Mouse (Mus musculus) intestine, embryonic 15.5 days (tissue): ENCODE results near the gene Pdhb. TPM values are rescaled to one million over a fixed set of nuclear protein-coding genes. Genes with fewer than 3 reads are reported as not detected.

ENCODE experiments used
- ATAC-seq: fragments of 200-750 bp; cut with Nextera tagmentation; 2 replicates; pipeline ENCODE4 v1.8.0; 2017; ENCODE audit warnings: moderate TSS enrichment, moderate library complexity
- H3K27ac ChIP-seq: fragments of 300-500 bp; sonication (generic); 2 replicates; pipeline ENCODE4 v1.5.1; 2015; ENCODE audit warnings: mild to moderate bottlenecking, inconsistent platforms
- H3K27me3 ChIP-seq: fragments of 300-500 bp; sonication (generic); replicated peaks from 2 replicates; pipeline ENCODE4 v1.6.1; 2015; ENCODE audit warnings: inconsistent platforms
- H3K36me3 ChIP-seq: fragments of 300-500 bp; sonication (generic); 2 replicates; pipeline ENCODE4 v1.6.1; 2015; ENCODE audit warnings: inconsistent platforms
- H3K4me1 ChIP-seq: fragments of 300-500 bp; sonication (generic); replicated peaks from 2 replicates; pipeline ENCODE4 v1.6.1; 2015; ENCODE audit warnings: inconsistent platforms
- H3K4me2 ChIP-seq: fragments of 300-500 bp; sonication (generic); replicated peaks from 2 replicates; pipeline ENCODE4 v1.6.1; 2015; ENCODE audit warnings: mild to moderate bottlenecking, inconsistent platforms
- H3K4me3 ChIP-seq: fragments of 300-500 bp; sonication (generic); replicated peaks from 2 replicates; pipeline ENCODE4 v1.5.1; 2015; ENCODE audit warnings: inconsistent platforms
- H3K9ac ChIP-seq: fragments of 300-500 bp; sonication (generic); 2 replicates; pipeline ENCODE4 v1.6.1; 2015; ENCODE audit warnings: inconsistent platforms
- H3K9me3 ChIP-seq: fragments of 300-500 bp; sonication (generic); 2 replicates; pipeline ENCODE4 v1.6.1; 2016; ENCODE audit warnings: inconsistent platforms
- WGBS: fragments of 180-500 bp; shearing (Covaris S2); methylation state at CpG from one replicate; pipeline ENCODE4 v1.1.7; 2015; 5-methylcytosine and 5-hydroxymethylcytosine counted together
- polyA plus RNA-seq: library from polyadenylated mRNA; unstranded; fragments of >200 nt; fragmentation: Nextera tagmentation; extraction: Ambion mirVana; gene quantifications from 2 replicates; pipeline ENCODE4 v1.2.1, GENCODE M21; 2015

Gene Pdhb
- polyA plus RNA-seq = 197 and 198 TPM in 2 replicates

DNA sequence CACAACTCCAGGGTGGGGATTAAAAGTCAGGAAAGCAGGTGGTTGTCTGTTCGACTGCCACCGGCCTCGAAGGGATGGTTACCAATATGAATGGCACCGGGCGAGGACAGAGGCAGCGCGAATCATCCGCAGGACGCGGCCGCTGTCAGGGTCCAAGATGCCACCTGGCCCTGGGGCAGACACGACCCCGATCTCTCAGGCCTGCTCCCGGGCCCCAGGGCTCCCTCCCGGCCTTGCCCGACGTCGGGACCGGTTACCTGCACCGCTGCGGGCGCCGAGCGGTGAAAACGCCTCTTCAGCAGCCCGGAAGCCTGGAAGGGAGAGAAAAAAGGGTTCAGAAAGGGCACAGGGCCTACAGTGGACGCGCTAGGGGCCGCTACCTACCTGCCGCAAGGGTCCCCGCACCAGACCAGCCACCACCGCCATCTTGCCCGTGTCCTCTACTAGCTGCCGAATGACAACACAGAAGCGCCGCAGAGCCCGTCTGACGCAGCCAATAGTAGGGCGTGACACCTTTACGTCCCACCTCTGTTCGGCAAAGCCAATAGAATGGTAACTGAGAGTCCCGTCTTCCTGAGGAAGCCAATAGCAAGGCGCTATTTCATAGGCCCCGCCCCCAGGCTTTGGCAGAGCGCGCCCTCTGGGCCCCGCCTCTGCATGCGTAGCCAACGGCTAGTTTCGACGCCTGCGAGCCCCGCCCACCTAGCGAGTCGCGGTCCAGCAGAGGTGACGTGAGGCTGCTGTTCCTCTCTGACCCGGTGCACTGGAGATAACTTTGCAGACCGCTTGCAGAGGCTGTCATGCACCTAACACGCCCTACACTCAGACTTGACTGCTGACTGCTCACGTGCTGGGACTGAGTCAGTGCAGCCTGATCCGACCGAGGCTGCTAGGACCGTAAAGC is at the start of gene Pdhb:
TSS of gene Pdhb (minus strand) at position 519 of the 904 bp plus-strand sequence.
- H3K36me3 ChIP-seq = peaks cover 7% of the 10 kb centered on the region
- peak within 1 kb of the TSS; percentile 88 for H3K9ac ChIP-seq
- peak; percentile 99 for ATAC-seq
- peak within 1 kb of the TSS; percentile 86 for H3K27ac ChIP-seq
- H3K4me2 ChIP-seq = peak within 1 kb of the TSS; percentile 89
- no peaks in the 10 kb centered on the region for H3K9me3 ChIP-seq
- peaks cover 8% of the 10 kb centered on the region for H3K4me1 ChIP-seq
- peak within 1 kb of the TSS; percentile 98 for H3K4me3 ChIP-seq
- under 1% methylated on average over 64 of the region's 64 CpGs for WGBS
- H3K27me3 ChIP-seq = no peaks in the 10 kb centered on the region

DNA sequence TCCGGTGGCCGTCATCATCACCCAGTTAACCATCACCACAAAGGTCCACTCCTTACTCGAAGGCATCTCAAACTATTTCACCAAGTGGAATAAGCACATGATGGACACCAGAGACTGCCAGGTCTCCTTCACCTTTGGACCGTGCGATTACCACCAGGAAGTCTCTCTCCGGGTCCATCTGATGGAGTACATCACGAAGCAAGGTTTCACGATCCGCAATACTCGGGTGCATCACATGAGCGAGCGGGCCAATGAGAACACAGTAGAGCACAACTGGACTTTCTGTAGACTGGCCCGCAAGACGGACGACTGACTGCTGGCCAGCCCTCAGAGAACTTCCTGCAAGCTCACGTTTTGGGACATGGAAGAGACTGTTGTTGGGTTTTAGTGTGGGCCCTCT is 49.7 kb upstream of the Pdhb start:
- Histone ChIP-seq H3K27ac (no peak overlapping the region), H3K36me3 (no peaks in the 10 kb centered on the region; the same call in 1 of the 2 replicates), H3K4me3 (no peak overlapping the region), H3K4me1 (no peaks in the 10 kb centered on the region), H3K9ac (no peak overlapping the region), H3K4me2 (no peak overlapping the region), H3K9me3 (no peaks in the 10 kb centered on the region), H3K27me3 (no peaks in the 10 kb centered on the region)
- WGBS = 95% methylated on average over 16 of the region's 16 CpGs
- ATAC-seq = no peak

DNA sequence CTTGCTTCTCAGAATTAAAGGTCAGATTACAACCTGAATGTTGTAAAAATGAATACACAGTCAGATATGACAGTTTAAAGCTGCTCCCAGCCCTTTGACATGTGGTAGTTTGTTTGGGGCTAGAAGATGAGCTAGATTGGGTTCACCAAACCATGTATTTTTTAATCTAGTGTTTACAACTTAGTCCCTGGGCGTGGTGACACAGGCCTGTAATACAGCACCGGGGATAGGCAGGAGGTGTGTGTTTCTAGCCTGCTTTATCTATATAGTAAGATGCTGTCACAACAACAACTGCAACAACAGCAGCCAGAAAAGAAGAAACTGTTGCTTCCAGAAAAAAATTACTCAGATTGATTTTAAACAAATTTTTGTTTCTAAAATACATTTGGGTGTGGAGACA is 48.1 kb upstream of the Pdhb start:
- Histone ChIP-seq H3K9ac (no peak overlapping the region), H3K36me3 (no peaks in the 10 kb centered on the region; the same call in 1 of the 2 replicates), H3K4me1 (0 out of 2 replicates have a peak, but pooled peaks cover under 1% of the 10 kb centered on the region), H3K27ac (no peak overlapping the region), H3K9me3 (no peaks in the 10 kb centered on the region), H3K4me3 (no peak overlapping the region), H3K4me2 (no peak overlapping the region), H3K27me3 (no peaks in the 10 kb centered on the region)
- ATAC-seq = no peak
- 91% methylated on average over 2 of the region's 2 CpGs for WGBS

DNA sequence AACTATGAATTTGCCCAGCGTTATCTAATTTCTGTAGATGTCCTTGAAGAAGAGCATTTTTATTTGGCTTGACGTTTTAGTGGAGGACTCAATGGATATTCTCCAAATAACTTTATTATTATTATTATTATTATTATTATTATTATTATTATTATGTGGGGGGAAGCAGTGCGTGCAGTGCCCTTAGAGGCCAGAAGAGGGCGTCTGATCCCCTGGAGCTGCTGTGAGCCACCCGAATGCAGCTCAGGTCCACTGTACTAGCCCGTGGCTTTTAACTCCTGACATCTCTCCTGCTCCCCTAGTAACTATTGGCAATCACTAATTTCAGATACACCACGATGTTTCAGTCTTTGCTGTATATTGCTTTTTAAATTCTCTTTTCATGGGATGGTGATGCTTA is 47.5 kb upstream of the Pdhb start:
- H3K36me3 ChIP-seq = no peaks in the 10 kb centered on the region; the same call in 1 of the 2 replicates
- H3K9me3 ChIP-seq = no peaks in the 10 kb centered on the region
- no peak overlapping the region for H3K4me3 ChIP-seq
- no peak overlapping the region for H3K4me2 ChIP-seq
- H3K9ac ChIP-seq = no peak overlapping the region
- no peak for ATAC-seq
- WGBS = 71% methylated on average over 7 of the region's 7 CpGs
- H3K27ac ChIP-seq = no peak overlapping the region
- no peaks in the 10 kb centered on the region for H3K27me3 ChIP-seq
- H3K4me1 ChIP-seq = peaks cover 5% of the 10 kb centered on the region; the same call in 1 of the 2 replicates

DNA sequence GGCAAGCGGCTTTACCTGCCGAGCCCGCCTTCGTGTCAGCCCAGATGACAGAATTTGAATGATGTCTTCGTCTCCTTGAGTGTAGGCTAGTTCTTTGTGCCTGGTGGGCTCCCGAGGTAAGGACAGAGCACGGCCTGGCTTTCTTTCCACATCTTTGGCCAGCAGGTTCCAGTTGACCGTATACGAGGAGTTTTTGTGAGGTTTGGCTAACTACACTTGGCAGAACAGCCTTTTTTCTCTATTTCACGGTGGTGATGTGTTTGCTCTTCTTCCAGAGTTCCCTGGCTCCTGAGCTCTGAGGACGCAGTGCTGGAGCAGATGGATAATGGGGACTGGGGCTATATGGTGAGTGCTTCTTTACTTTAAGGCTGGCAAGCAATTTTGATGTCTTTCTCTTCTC is 47.1 kb upstream of the Pdhb start:
- Histone ChIP-seq H3K36me3 (no peaks in the 10 kb centered on the region; the same call in 1 of the 2 replicates), H3K4me2 (no peak overlapping the region), H3K27ac (no peak overlapping the region), H3K9me3 (no peaks in the 10 kb centered on the region), H3K9ac (no peak overlapping the region), H3K4me3 (no peak overlapping the region), H3K4me1 (peaks cover 8% of the 10 kb centered on the region; the same call in 1 of the 2 replicates), H3K27me3 (no peaks in the 10 kb centered on the region)
- no peak for ATAC-seq
- WGBS = 81% methylated on average over 11 of the region's 11 CpGs

DNA sequence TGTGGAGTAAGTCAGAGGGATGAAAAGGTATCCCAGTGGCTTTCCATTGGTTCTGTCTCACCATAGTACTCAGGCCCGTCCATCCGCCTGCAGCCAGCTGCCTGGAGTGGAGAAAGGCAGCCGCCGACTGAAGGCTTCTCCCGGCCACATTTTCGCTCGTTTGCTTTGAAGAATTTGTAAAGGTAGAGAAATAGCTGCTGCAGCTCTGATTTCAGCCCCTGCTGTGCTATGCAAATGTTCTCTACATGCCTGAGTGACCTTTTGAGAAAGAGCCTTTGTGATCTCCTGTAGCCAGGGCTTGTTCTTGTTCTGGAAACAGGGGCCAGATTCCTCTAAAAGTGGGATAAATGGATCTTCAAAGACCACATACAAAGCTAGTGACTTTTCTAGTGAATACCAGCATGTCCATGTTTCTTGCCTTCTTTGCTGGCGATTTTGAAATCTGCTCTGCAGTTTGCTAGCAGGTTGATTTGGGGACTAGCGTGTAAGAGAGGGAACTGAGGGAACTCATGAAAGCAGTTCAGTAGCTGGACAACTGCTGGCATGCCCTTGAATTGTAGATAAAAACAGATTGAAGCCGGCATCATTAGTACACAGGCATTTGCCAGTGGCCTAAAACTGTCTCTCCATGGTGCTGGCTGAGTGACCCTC is 46.0 kb upstream of the Pdhb start:
- no peaks in the 10 kb centered on the region for H3K27me3 ChIP-seq
- H3K27ac ChIP-seq = no peak overlapping the region
- WGBS = 58% methylated on average over 10 of the region's 10 CpGs
- no peak overlapping the region for H3K4me3 ChIP-seq
- no peaks in the 10 kb centered on the region for H3K9me3 ChIP-seq
- no peak overlapping the region for H3K4me2 ChIP-seq
- H3K4me1 ChIP-seq = peaks cover 9% of the 10 kb centered on the region; the same call in 1 of the 2 replicates
- ATAC-seq = no peak
- no peaks in the 10 kb centered on the region; the same call in 1 of the 2 replicates for H3K36me3 ChIP-seq
- H3K9ac ChIP-seq = no peak overlapping the region

DNA sequence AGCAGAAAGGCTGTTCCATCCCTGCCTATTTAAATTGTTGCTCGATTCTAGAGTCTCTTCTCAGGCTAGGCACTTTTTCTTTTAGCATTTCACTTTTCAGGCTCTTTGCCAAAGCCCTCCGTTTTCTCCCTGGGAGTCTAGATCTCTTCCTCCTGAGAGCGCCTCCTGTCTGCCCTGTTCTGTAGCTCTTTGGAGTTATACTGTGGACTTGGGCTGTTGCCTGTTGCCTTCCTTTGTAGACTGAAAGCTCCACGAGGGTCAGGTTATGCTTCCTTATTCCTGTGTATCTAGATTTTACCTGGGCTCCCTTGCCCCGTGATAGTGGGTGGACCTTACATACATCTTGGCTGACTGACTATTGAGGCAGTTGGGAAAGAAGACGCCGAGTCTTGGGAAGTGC is 45.4 kb upstream of the Pdhb start:
- Histone ChIP-seq H3K9ac (no peak overlapping the region), H3K4me2 (no peak overlapping the region), H3K27me3 (no peaks in the 10 kb centered on the region), H3K27ac (no peak overlapping the region), H3K4me3 (no peak overlapping the region), H3K4me1 (peaks cover 9% of the 10 kb centered on the region; the same call in 1 of the 2 replicates), H3K9me3 (no peaks in the 10 kb centered on the region), H3K36me3 (no peaks in the 10 kb centered on the region; the same call in 1 of the 2 replicates)
- 72% methylated on average over 7 of the region's 7 CpGs for WGBS
- ATAC-seq = no peak

DNA sequence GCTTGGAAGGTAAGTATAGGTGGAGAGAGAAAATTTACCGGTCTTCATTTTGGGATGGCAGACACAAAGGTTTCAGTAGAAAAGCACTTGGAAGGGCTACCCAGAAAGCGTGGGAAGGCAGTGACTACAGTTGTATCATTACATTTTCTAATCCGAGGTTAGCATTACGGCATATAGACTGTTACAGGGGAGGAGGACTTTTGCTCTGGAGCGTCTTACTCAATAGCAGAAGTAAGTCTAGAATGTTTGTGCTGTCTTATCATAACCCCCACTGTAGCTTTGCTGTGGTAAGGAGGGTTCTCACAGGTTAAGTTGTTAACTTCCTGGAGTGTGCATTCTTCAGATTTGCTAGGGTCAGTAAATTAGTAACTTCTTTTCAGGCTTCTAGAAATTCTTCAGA is 43.3 kb upstream of the Pdhb start:
- Histone ChIP-seq H3K4me1 (peaks cover 9% of the 10 kb centered on the region; the same call in 1 of the 2 replicates), H3K27me3 (no peaks in the 10 kb centered on the region), H3K9me3 (no peaks in the 10 kb centered on the region), H3K36me3 (no peaks in the 10 kb centered on the region), H3K9ac (no peak overlapping the region), H3K4me2 (peak overlapping the region; percentile 85), H3K4me3 (no peak overlapping the region), H3K27ac (0 out of 2 replicates have a peak overlapping the region, but pooled peaks have one; percentile 17)
- WGBS = 64% methylated on average over 5 of the region's 5 CpGs
- ATAC-seq = no peak

DNA sequence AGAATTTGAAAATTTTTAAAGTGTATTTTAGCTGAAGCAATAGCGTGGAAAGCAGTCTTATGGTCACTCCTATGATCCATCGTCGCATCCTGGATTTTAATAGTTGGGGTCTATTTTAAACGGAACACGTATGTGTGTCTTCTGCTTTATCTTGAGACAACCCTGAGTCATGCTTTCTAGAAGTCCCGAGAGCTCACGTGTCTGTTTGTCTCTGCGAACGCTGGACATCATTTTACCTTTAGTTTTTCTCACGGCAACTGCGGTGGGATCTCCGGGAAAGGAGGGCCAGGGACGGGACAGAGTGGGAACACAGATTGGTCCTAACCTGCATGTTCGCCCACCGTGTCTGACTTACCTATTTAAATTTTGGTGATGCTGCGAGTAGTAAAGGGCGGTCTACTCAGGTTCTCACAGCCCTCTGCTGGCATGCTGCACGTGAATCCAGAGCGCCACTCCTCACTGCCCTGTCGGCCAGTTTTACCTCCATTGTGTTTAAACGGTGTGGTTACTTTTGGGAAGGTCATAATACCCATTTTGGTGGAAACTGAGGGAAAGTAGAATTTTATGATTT is 42.5 kb upstream of the Pdhb start:
- Histone ChIP-seq H3K4me1 (peaks cover 9% of the 10 kb centered on the region; the same call in 1 of the 2 replicates), H3K36me3 (no peaks in the 10 kb centered on the region), H3K27ac (no peak overlapping the region), H3K27me3 (no peaks in the 10 kb centered on the region), H3K4me3 (peak overlapping the region; percentile 80; the same call in 1 of the 2 replicates), H3K9me3 (no peaks in the 10 kb centered on the region), H3K4me2 (peak overlapping the region; percentile 85), H3K9ac (0 out of 2 replicates have a peak overlapping the region, but pooled peaks have one; percentile 91)
- no peak for ATAC-seq
- 26% methylated on average over 21 of the region's 21 CpGs for WGBS

DNA sequence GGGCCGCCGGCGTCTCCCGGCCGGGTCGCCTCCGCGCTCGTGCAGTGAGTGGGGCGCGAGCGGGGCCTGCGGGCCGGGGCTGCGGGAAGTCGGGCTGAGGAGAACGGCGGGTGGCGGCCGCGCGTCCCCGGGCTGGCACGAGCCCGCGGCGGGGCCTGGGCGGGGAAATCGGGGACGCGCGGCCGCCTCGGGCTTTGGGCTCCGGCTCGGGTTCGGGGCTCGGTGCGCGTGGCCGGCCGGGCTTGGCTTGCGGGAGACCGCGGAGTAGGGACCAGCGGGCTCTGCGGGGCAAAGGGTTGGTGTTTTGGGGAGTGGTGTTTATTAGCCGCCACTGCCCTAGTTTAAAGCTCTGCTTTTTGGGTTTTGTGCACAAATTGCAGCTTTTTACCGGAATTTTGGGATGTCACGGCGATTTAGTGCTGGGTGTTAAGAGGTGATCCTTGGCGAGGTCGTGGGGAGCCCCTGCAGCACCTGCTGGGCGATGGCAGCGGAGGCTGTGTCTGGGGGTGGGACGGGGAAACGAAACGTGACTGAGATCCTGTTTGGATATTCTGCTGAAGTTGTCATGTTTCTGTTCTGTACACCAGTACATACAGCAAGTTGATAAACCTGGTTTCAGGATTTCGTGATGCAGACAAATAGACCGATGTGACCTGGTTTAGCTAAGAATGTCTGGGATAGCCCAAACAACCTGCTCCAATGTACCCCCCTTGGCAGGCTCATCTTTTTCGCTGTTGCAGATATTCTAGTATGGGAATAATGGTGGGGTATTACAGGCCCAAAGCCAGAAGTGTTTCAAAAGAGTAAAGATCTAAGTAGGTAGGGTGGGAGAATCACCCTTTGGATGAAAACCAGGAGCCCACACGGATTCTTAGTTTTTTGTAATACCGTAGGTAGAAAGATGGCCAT is 41.7 kb upstream of the Pdhb start:
- peak overlapping the region; percentile 80 for H3K4me3 ChIP-seq
- H3K27ac ChIP-seq = peak overlapping the region; percentile 95
- ATAC-seq = peak; percentile 82
- peak overlapping the region; percentile 91 for H3K9ac ChIP-seq
- H3K9me3 ChIP-seq = no peaks in the 10 kb centered on the region
- H3K27me3 ChIP-seq = no peaks in the 10 kb centered on the region
- WGBS = 2% methylated on average over 62 of the region's 63 CpGs
- H3K4me2 ChIP-seq = peak overlapping the region; percentile 85
- no peaks in the 10 kb centered on the region for H3K36me3 ChIP-seq
- H3K4me1 ChIP-seq = peaks cover 9% of the 10 kb centered on the region; the same call in 1 of the 2 replicates

DNA sequence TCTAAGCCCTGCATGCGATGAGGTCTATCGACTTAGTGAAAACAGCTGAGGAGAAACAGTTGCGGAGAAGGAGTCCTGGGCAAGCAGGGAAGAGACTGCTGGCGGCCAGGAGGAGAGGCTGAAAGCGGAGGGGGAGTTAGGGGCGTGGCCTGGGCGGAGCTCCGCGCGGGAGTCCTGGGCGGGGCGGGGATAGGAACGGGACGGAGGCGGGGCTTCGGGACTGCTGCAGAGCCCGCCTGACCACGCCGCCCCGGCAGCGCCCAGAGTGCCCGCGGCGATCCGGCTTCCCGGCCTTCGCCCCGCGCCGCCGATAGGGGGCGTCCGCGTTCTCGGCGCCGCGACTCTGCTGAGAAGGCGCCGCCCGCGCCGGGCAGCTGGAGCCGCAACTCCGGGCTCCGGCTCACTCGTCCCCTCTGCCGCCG is 41.0 kb upstream of the Pdhb start, which contains the start of gene Kctd6:
TSS of gene Kctd6 (plus strand) at position 338 of the 422 bp plus-strand sequence.
- Histone ChIP-seq H3K4me1 (peaks cover 9% of the 10 kb centered on the region; the same call in 1 of the 2 replicates), H3K9me3 (no peaks in the 10 kb centered on the region), H3K27ac (peak within 1 kb of the TSS; percentile 95), H3K36me3 (no peaks in the 10 kb centered on the region), H3K9ac (peak within 1 kb of the TSS; percentile 91), H3K27me3 (no peaks in the 10 kb centered on the region), H3K4me2 (peak within 1 kb of the TSS; percentile 85), H3K4me3 (peak within 1 kb of the TSS; percentile 80)
- 0% methylated on average over 47 of the region's 49 CpGs for WGBS
- ATAC-seq = peak; percentile 98
